Mouse (Mus musculus): Measurements from ENCODE around the gene Gm26992. TPM values are rescaled to one million over a fixed set of nuclear protein-coding genes. Genes with fewer than 3 reads are reported as not detected.
"Not testable (repeated sequence)": the region's sequence is repeated elsewhere in the genome, so short reads cannot be mapped to it uniquely, and the experiment has no call there.

Gm26992 gene
- polyA plus RNA-seq, 1 experiment from 2014 or later: not detected

DNA sequence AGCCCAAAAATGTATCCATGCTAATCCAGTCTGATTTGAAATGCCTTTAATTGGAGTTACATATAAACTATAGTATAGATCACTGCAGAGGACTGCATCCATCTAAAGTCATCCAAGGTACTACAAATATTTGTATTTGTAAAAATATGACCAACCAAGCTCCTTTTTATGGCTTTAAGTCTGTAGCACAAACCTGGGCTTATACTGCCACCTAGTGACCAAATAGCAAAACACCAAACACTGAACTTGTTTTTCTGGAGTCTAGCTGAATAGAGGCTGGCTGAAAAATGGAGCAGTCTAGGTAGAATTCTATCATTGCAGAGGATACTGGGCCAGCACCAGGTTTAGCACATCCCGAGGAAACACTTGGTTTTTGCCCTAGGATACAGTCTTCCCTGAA is 19.0 kb downstream of the Gm26992 start:
- no peak for ATAC-seq
- Histone ChIP-seq H3K27ac (ENCODE audit: low read length) (no peak overlapping the region), H3K9me3 (ENCODE audit: control insufficient read depth, low read length) (no peaks in the 10 kb centered on the region), H3K36me3 (ENCODE audit: control insufficient read depth, insufficient read depth, low read length) (no peaks in the 10 kb centered on the region), H3K9ac (ENCODE audit: low read depth, low read length) (no peak overlapping the region), H3K27me3 (replicated peaks; ENCODE audit: control insufficient read depth, insufficient read depth, low read length) (peaks cover 22% of the 10 kb centered on the region), H3K4me1 (ENCODE audit: control insufficient read depth, insufficient read depth, low read length) (no peaks in the 10 kb centered on the region), H3K4me2 (ENCODE audit: low read depth, low read length) (no peak overlapping the region), H3K4me3 (ENCODE audit: low read length) (no peak overlapping the region)
- WGBS: 0% methylated on average over 1 of the region's 1 CpGs

DNA sequence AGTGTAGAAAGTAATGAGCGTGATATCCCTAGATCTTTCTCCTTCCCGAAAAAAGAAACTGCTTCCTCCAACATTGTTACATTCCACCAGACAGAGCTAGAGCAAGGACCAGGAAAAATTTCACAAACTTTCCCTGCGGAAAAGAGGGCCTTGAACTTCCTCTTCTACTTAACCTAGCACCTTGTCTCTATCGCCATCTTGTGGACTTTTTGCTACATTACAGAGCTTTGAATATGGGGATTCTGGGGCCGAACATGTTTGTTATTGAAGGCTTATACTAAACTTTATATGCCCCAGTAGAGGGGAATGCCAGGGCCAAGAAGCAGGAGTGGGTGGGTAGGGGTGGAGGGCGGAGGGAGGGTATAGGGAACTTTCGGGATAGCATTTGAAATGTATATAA is 21.9 kb downstream of the Gm26992 start:
- 34% methylated on average over 7 of the region's 7 CpGs for WGBS
- no peak overlapping the region for H3K4me3 ChIP-seq (ENCODE audit: low read length)
- no peak overlapping the region for H3K27ac ChIP-seq (ENCODE audit: low read length)
- peaks cover 20% of the 10 kb centered on the region for H3K27me3 ChIP-seq (replicated peaks; ENCODE audit: control insufficient read depth, insufficient read depth, low read length)
- no peak overlapping the region for H3K9ac ChIP-seq (ENCODE audit: low read depth, low read length)
- no peak for ATAC-seq
- H3K4me2 ChIP-seq (ENCODE audit: low read depth, low read length): no peak overlapping the region
- H3K36me3 ChIP-seq (ENCODE audit: control insufficient read depth, insufficient read depth, low read length): no peaks in the 10 kb centered on the region
- H3K4me1 ChIP-seq (ENCODE audit: control insufficient read depth, insufficient read depth, low read length): no peaks in the 10 kb centered on the region
- H3K9me3 ChIP-seq (ENCODE audit: control insufficient read depth, low read length): no peaks in the 10 kb centered on the region

DNA sequence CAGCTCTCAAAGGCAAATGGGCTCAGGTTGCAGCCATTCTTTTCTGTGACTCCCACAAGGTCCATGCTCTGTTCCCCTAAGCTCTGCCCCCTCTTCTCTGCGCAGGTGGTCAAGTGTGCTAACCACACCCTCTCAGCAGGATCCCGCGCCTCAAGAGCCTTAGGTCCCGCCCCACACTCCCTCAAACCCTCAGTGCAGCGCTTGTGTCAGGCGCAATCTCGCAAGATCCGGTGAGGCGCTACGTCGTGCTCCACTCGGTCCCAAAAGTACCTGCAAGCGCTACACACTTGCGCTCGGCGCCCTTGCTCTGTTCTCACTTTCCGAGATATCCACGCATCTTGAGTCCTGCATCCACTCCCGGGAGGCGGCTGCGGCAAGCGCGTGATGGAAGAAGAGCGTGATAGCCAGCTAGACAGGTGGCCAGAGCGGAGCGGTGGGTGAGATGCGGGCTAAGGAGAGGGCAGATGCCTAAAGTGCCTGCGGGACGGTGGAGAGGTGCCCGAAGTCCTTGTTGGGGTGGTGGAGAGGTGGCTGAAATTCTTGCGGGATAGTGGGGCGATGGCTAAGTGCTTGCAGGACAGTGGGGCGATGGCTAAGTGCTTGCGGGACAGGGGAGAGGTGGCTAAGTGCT is 25.8 kb downstream of the Gm26992 start:
- Histone ChIP-seq H3K27ac (ENCODE audit: low read length) (no peak overlapping the region), H3K4me1 (ENCODE audit: control insufficient read depth, insufficient read depth, low read length) (no peaks in the 10 kb centered on the region), H3K4me2 (ENCODE audit: low read depth, low read length) (peak overlapping the region; percentile 65), H3K36me3 (ENCODE audit: control insufficient read depth, insufficient read depth, low read length) (no peaks in the 10 kb centered on the region), H3K9me3 (ENCODE audit: control insufficient read depth, low read length) (no peaks in the 10 kb centered on the region), H3K4me3 (ENCODE audit: low read length) (peak overlapping the region; percentile 36), H3K27me3 (replicated peaks; ENCODE audit: control insufficient read depth, insufficient read depth, low read length) (peaks cover 18% of the 10 kb centered on the region), H3K9ac (ENCODE audit: low read depth, low read length) (peak overlapping the region; percentile 27; the same call in 1 of the 2 replicates)
- 10% methylated on average over 32 of the region's 34 CpGs for WGBS
- ATAC-seq: peak; percentile 33; the same call in 1 of the 2 replicates

DNA sequence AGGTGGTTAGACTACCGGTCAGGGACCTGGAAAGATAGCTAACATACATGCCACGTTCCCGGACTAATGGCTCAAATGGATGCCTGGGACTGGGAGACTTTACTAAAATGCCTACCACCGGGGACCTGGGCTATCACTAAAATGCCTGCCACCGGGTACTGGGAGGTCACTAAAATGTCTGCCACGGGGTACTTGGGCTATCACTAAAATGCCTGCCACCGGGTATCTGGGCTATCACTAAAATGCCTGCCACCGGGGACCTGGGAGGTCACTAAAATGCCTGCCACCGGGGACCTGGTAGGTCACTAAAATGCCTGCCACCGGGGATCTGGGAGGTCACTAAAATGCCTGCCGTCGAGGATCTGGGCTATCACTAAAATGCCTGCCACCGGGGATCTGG is 26.6 kb downstream of the Gm26992 start:
- Histone ChIP-seq H3K4me2 (ENCODE audit: low read depth, low read length) (peak overlapping the region; percentile 65; the same call in 1 of the 2 replicates), H3K27me3 (replicated peaks; ENCODE audit: control insufficient read depth, insufficient read depth, low read length) (peaks cover 18% of the 10 kb centered on the region), H3K4me3 (ENCODE audit: low read length) (peak overlapping the region; percentile 36; the same call in 1 of the 2 replicates)
- not testable (repeated sequence) for H3K9ac ChIP-seq (ENCODE audit: low read depth, low read length); H3K36me3 ChIP-seq (ENCODE audit: control insufficient read depth, insufficient read depth, low read length); H3K9me3 ChIP-seq (ENCODE audit: control insufficient read depth, low read length); ATAC-seq; H3K27ac ChIP-seq (ENCODE audit: low read length); H3K4me1 ChIP-seq (ENCODE audit: control insufficient read depth, insufficient read depth, low read length)
- 37% methylated on average over 10 of the region's 13 CpGs for WGBS

DNA sequence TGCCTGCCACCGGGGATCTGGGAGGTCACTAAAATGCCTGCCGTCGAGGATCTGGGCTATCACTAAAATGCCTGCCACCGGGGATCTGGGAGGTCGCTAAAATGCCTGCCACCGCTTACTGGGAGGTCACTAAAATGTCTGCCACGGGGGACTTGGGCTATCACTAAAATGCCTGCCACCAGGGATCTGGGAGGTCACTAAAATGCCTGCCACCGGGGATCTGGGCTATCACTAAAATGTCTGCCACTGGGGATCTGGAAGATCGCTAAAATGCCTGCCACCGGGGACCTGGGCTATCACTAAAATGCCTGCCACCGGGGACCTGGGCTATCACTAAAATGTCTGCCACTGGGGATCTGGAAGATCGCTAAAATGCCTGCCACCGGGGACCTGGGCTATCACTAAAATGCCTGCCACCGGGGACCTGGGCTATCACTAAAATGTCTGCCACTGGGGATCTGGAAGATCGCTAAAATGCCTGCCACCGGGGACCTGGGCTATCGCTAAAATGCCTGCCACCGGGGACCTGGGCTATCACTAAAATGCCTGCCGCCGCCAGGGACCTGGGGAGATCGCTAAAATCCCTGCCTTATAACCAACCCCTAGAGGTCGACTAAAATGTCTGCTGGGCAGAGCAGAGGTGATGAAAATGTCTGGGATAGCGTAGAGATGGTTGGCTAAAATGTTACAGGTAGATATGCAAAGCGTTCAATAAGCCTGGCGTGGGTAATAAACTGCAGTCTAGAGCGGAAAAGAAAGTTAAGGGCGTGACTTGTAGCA is 27.3 kb downstream of the Gm26992 start:
- H3K27ac ChIP-seq (ENCODE audit: low read length); H3K9me3 ChIP-seq (ENCODE audit: control insufficient read depth, low read length); H3K4me2 ChIP-seq (ENCODE audit: low read depth, low read length); H3K9ac ChIP-seq (ENCODE audit: low read depth, low read length); ATAC-seq; H3K4me3 ChIP-seq (ENCODE audit: low read length); H3K36me3 ChIP-seq (ENCODE audit: control insufficient read depth, insufficient read depth, low read length); H3K4me1 ChIP-seq (ENCODE audit: control insufficient read depth, insufficient read depth, low read length): not testable (repeated sequence)
- 72% methylated on average over 18 of the region's 27 CpGs for WGBS
- peaks cover 18% of the 10 kb centered on the region for H3K27me3 ChIP-seq (replicated peaks; ENCODE audit: control insufficient read depth, insufficient read depth, low read length)

DNA sequence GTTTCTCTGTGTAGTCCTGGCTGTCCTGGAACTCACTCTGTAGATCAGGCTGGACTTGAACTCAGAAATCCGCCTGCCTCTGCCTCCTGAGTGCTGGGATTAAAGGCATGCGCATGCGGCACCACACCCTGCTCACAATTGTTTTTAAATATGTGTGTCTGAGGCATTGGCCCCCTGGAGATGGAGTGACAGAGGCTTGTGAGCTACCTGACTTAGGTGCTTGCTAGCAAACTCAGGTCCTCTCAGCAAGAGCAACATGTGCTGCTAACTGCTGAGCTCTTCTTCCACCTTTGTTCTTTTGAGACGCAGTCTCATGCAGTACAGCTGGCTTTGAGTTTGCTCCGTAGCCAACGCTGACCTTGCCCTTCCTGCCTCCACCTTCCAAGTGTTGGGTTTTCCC is 31.0 kb downstream of the Gm26992 start:
- Histone ChIP-seq H3K4me2 (ENCODE audit: low read depth, low read length) (no peak overlapping the region), H3K9ac (ENCODE audit: low read depth, low read length) (no peak overlapping the region), H3K27ac (ENCODE audit: low read length) (no peak overlapping the region), H3K4me1 (ENCODE audit: control insufficient read depth, insufficient read depth, low read length) (no peaks in the 10 kb centered on the region), H3K27me3 (replicated peaks; ENCODE audit: control insufficient read depth, insufficient read depth, low read length) (peaks cover 5% of the 10 kb centered on the region), H3K4me3 (ENCODE audit: low read length) (no peak overlapping the region), H3K9me3 (ENCODE audit: control insufficient read depth, low read length) (no peaks in the 10 kb centered on the region), H3K36me3 (ENCODE audit: control insufficient read depth, insufficient read depth, low read length) (no peaks in the 10 kb centered on the region)
- WGBS: 79% methylated on average over 6 of the region's 6 CpGs
- ATAC-seq: no peak

DNA sequence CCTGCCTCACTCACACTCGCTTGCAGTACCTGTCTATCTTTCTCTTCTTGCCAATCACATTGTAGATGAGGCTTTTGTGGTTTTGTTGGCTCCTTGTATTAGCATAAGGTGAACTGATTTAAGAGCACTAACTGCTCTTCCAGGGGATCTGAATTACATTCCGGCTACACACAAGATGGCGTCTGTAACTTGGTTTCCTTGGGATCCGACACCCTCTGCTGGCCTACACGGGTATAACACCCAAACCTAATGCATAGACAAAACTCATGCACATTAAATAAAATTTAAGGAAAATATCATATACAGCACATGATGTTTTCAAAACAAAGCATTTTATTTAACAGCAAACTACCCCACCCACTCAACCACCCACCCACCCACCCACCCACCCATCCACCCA is 38.2 kb downstream of the Gm26992 start:
- Histone ChIP-seq H3K4me3 (ENCODE audit: low read length) (no peak overlapping the region), H3K9me3 (ENCODE audit: control insufficient read depth, low read length) (no peaks in the 10 kb centered on the region), H3K9ac (ENCODE audit: low read depth, low read length) (no peak overlapping the region), H3K27me3 (replicated peaks; ENCODE audit: control insufficient read depth, insufficient read depth, low read length) (no peaks in the 10 kb centered on the region), H3K36me3 (ENCODE audit: control insufficient read depth, insufficient read depth, low read length) (no peaks in the 10 kb centered on the region), H3K4me1 (ENCODE audit: control insufficient read depth, insufficient read depth, low read length) (no peaks in the 10 kb centered on the region), H3K4me2 (ENCODE audit: low read depth, low read length) (no peak overlapping the region), H3K27ac (ENCODE audit: low read length) (no peak overlapping the region)
- WGBS: 71% methylated on average over 5 of the region's 5 CpGs
- ATAC-seq: no peak

DNA sequence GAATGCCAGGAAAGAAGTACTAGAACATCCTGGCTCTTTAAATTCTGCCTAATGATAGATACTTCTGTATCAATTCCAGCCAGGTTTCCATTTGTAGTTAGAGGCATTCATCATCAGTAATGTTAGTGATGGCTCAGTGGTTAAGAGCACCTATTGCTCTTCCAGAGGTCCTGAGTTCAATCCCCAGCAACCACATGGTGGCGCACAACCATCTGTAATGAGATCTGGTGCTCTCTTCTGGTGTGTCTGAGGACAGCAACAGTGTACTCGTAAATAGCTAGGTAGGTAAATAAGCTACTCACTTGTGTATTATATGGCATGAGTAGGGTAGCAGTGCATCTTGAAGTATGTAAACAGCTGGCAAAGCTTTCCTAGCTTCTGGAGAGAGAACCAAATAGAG is 47.2 kb downstream of the Gm26992 start:
- H3K36me3 ChIP-seq (ENCODE audit: control insufficient read depth, insufficient read depth, low read length): no peaks in the 10 kb centered on the region
- H3K27me3 ChIP-seq (replicated peaks; ENCODE audit: control insufficient read depth, insufficient read depth, low read length): no peaks in the 10 kb centered on the region
- H3K4me1 ChIP-seq (ENCODE audit: control insufficient read depth, insufficient read depth, low read length): no peaks in the 10 kb centered on the region
- H3K9ac ChIP-seq (ENCODE audit: low read depth, low read length): no peak overlapping the region
- no peak overlapping the region for H3K4me2 ChIP-seq (ENCODE audit: low read depth, low read length)
- no peak overlapping the region for H3K27ac ChIP-seq (ENCODE audit: low read length)
- 78% methylated on average over 2 of the region's 2 CpGs for WGBS
- no peak for ATAC-seq
- no peak overlapping the region for H3K4me3 ChIP-seq (ENCODE audit: low read length)
- H3K9me3 ChIP-seq (ENCODE audit: control insufficient read depth, low read length): no peaks in the 10 kb centered on the region

DNA sequence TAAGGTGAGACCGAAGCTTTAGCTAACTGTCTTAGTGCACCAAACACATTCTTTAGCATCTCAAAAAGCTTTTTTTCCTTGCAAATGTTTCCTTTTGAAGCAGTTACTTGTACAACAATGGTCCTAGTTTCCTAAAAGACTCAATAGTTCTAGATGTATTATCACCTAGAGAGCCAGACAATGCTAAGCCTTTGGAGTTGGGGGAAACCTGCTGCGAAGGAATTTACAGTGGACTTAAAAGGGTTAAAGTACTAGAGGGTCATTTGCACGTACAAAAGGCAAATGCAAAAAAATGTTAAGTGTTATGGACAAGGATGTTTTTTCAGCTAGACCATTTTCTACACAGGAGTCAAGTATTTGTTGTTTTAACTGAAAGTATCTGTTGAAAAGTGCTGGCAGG is 50.5 kb downstream of the Gm26992 start:
- 82% methylated on average over 3 of the region's 3 CpGs for WGBS
- Histone ChIP-seq H3K9me3 (ENCODE audit: control insufficient read depth, low read length) (no peaks in the 10 kb centered on the region), H3K9ac (ENCODE audit: low read depth, low read length) (no peak overlapping the region), H3K36me3 (ENCODE audit: control insufficient read depth, insufficient read depth, low read length) (no peaks in the 10 kb centered on the region), H3K4me1 (ENCODE audit: control insufficient read depth, insufficient read depth, low read length) (no peaks in the 10 kb centered on the region), H3K27me3 (replicated peaks; ENCODE audit: control insufficient read depth, insufficient read depth, low read length) (no peaks in the 10 kb centered on the region), H3K4me3 (ENCODE audit: low read length) (no peak overlapping the region), H3K4me2 (ENCODE audit: low read depth, low read length) (no peak overlapping the region), H3K27ac (ENCODE audit: low read length) (no peak overlapping the region)
- ATAC-seq: no peak

Data from intestine, embryonic 16.5 days (tissue).